Mouse (Mus musculus) midbrain, embryonic 11.5 days (tissue): ENCODE measurements around the gene Ccdc183. TPM values are rescaled to one million over a fixed set of nuclear protein-coding genes. Genes with fewer than 3 reads are reported as not detected.

Experiments used
- ATAC-seq: fragments of 200-750 bp; cut with Nextera tagmentation; 2 replicates; pipeline ENCODE4 v1.8.0; 2017; ENCODE audit warnings: moderate TSS enrichment, moderate library complexity; ENCODE audit not compliant: low FRiP score
- DNase-seq: peaks from one replicate; pipeline ENCODE4 v3.0.0; 2015; ENCODE audit warnings: low spot score; ENCODE audit errors: missing footprints
- H3K27ac ChIP-seq: fragments of 300-500 bp; sonication (generic); 2 replicates; pipeline ENCODE4 v1.5.1; 2014; ENCODE audit warnings: low read depth, low read length
- H3K27me3 ChIP-seq: fragments of 300-500 bp; sonication (generic); 2 replicates; pipeline ENCODE4 v1.6.1; 2014; ENCODE audit warnings: mild to moderate bottlenecking, low read length, moderate library complexity, mixed read lengths; ENCODE audit not compliant: control insufficient read depth, insufficient read depth
- H3K36me3 ChIP-seq: fragments of 300-500 bp; sonication (generic); 2 replicates; pipeline ENCODE4 v1.6.1; 2014; ENCODE audit warnings: mild to moderate bottlenecking, low read length, moderate library complexity, mixed read lengths; ENCODE audit not compliant: control insufficient read depth, insufficient read depth
- H3K4me1 ChIP-seq: fragments of 300-500 bp; sonication (generic); 2 replicates; pipeline ENCODE4 v1.6.1; 2014; ENCODE audit warnings: low read length; ENCODE audit not compliant: control insufficient read depth, insufficient read depth
- H3K4me2 ChIP-seq: fragments of 300-500 bp; sonication (generic); 2 replicates; pipeline ENCODE4 v1.6.1; 2014; ENCODE audit warnings: mild to moderate bottlenecking, moderate library complexity
- H3K4me3 ChIP-seq: fragments of 300-500 bp; sonication (generic); 2 replicates; pipeline ENCODE4 v1.5.1; 2014; ENCODE audit warnings: low read depth, low read length
- H3K9ac ChIP-seq: fragments of 300-500 bp; sonication (generic); 2 replicates; pipeline ENCODE4 v1.6.1; 2014; ENCODE audit warnings: low read length
- H3K9me3 ChIP-seq: fragments of 300-500 bp; sonication (generic); 2 replicates; pipeline ENCODE4 v1.6.1; 2016; ENCODE audit warnings: low read length; ENCODE audit not compliant: control insufficient read depth
- WGBS: fragments of 180-500 bp; shearing (Covaris S2); extraction: QIAGEN DNeasy Blood & Tissue Kit; methylation state at CpG from one replicate; pipeline ENCODE4 v1.1.7; 2014; 5-methylcytosine and 5-hydroxymethylcytosine counted together
- polyA plus RNA-seq: library from polyadenylated mRNA; unstranded; fragments of >200 nt; fragmentation: Nextera tagmentation; extraction: Ambion mirVana; gene quantifications from 2 replicates; pipeline ENCODE4 v1.2.1, GENCODE M21; 2014

The Ccdc183 gene
- polyA plus RNA-seq, 1 experiment from 2014 or later, result 0.25 TPM

- Histone ChIP-seq H3K27ac (no peak overlapping the region), H3K36me3 (no peaks in the 10 kb centered on the region), H3K4me1 (peaks cover 23% of the 10 kb centered on the region), H3K27me3 (peaks cover 55% of the 10 kb centered on the region), H3K9me3 (no peaks in the 10 kb centered on the region), H3K4me2 (no peak overlapping the region; the same call in 1 of the 2 replicates), H3K4me3 (no peak overlapping the region), H3K9ac (no peak overlapping the region)
- DNase-seq, result no peak
- no peak for ATAC-seq
- WGBS, result 67% methylated on average over 16 of the region's 16 CpGs
Measured at GRCm38 (mm10) chr2:25576028-25576850, 41.2 kb downstream of the Ccdc183 start.

GRCm38 (mm10) chr2:25575432-25576027, 41.9 kb downstream of the Ccdc183 start:
- ATAC-seq (no peak), DNase-seq (peak; percentile 95)
- H3K9me3 ChIP-seq, result no peaks in the 10 kb centered on the region
- H3K9ac ChIP-seq, result peak overlapping the region; percentile 57
- peak overlapping the region; percentile 49 for H3K27ac ChIP-seq
- H3K36me3 ChIP-seq, result no peaks in the 10 kb centered on the region
- H3K4me1 ChIP-seq, result peaks cover 21% of the 10 kb centered on the region
- peak overlapping the region; percentile 47 for H3K4me3 ChIP-seq
- WGBS, result 20% methylated on average over 20 of the region's 21 CpGs
- peak overlapping the region; percentile 61 for H3K4me2 ChIP-seq
- peaks cover 48% of the 10 kb centered on the region for H3K27me3 ChIP-seq

GRCm38 (mm10) chr2:25574579-25575431, 42.7 kb downstream of the Ccdc183 start, which contains the start of the genes Mamdc4 and Phpt1:
Gene Mamdc4, minus strand, starts transcription at chr2:25574845.
Gene Phpt1, minus strand, starts transcription at chr2:25575224.
- H3K4me3 ChIP-seq, result peak within 1 kb of the TSS; percentile 47
- H3K27ac ChIP-seq, result peak within 1 kb of the TSS; percentile 49
- under 1% methylated on average over 45 of the region's 45 CpGs for WGBS
- H3K9ac ChIP-seq, result peak within 1 kb of the TSS; percentile 57
- peak within 1 kb of the TSS; percentile 88 for H3K4me2 ChIP-seq
- no peaks in the 10 kb centered on the region for H3K9me3 ChIP-seq
- peak; percentile 99 for DNase-seq
- ATAC-seq, result peak; percentile 98
- peaks cover 41% of the 10 kb centered on the region for H3K27me3 ChIP-seq
- peaks cover 20% of the 10 kb centered on the region for H3K4me1 ChIP-seq
- peaks cover 1% of the 10 kb centered on the region; the same call in 1 of the 2 replicates for H3K36me3 ChIP-seq

- no peak for ATAC-seq
Measured at GRCm38 (mm10) chr2:25574136-25574535, 43.3 kb downstream of the Ccdc183 start.

GRCm38 (mm10) chr2:25573068-25573467, 44.4 kb downstream of the Ccdc183 start:
- DNase-seq (no peak), ATAC-seq (no peak)
- H3K9me3 ChIP-seq, result no peaks in the 10 kb centered on the region
- 90% methylated on average over 2 of the region's 2 CpGs for WGBS
- peaks cover 23% of the 10 kb centered on the region for H3K27me3 ChIP-seq
- H3K36me3 ChIP-seq, result peaks cover 4% of the 10 kb centered on the region; the same call in 1 of the 2 replicates
- H3K4me3 ChIP-seq, result no peak overlapping the region
- no peak overlapping the region for H3K4me2 ChIP-seq
- peaks cover 18% of the 10 kb centered on the region for H3K4me1 ChIP-seq
- no peak overlapping the region for H3K9ac ChIP-seq
- H3K27ac ChIP-seq, result no peak overlapping the region

More at GRCm38 (mm10) chr2:25574136-25574535, 43.3 kb downstream of the Ccdc183 start:
- H3K9ac ChIP-seq, result peak overlapping the region; percentile 57
- no peak for DNase-seq
- peaks cover 34% of the 10 kb centered on the region for H3K27me3 ChIP-seq
- H3K27ac ChIP-seq, result no peak overlapping the region
- peaks cover 4% of the 10 kb centered on the region; the same call in 1 of the 2 replicates for H3K36me3 ChIP-seq
- peak overlapping the region; percentile 47 for H3K4me3 ChIP-seq
- peaks cover 18% of the 10 kb centered on the region for H3K4me1 ChIP-seq
- no peaks in the 10 kb centered on the region for H3K9me3 ChIP-seq
- peak overlapping the region; percentile 88 for H3K4me2 ChIP-seq
- WGBS, result 22% methylated on average over 11 of the region's 11 CpGs

- H3K4me3 ChIP-seq, result no peak overlapping the region
- no peak overlapping the region for H3K4me2 ChIP-seq
- peaks cover 11% of the 10 kb centered on the region for H3K4me1 ChIP-seq
- peaks cover 4% of the 10 kb centered on the region; the same call in 1 of the 2 replicates for H3K36me3 ChIP-seq
- ATAC-seq, result no peak
- 90% methylated on average over 4 of the region's 4 CpGs for WGBS
- no peak for DNase-seq
- H3K9ac ChIP-seq, result no peak overlapping the region
- no peaks in the 10 kb centered on the region for H3K9me3 ChIP-seq
- peaks cover 5% of the 10 kb centered on the region for H3K27me3 ChIP-seq
- H3K27ac ChIP-seq, result no peak overlapping the region
Measured at GRCm38 (mm10) chr2:25571221-25571620, 46.3 kb downstream of the Ccdc183 start.

- 94% methylated on average over 3 of the region's 3 CpGs for WGBS
- H3K4me1 ChIP-seq, result peaks cover 5% of the 10 kb centered on the region; the same call in 1 of the 2 replicates
- peaks cover 5% of the 10 kb centered on the region for H3K36me3 ChIP-seq
- no peak overlapping the region for H3K4me2 ChIP-seq
- DNase-seq (no peak), ATAC-seq (no peak)
- no peaks in the 10 kb centered on the region for H3K9me3 ChIP-seq
- no peak overlapping the region for H3K9ac ChIP-seq
- no peak overlapping the region for H3K4me3 ChIP-seq
- H3K27ac ChIP-seq, result no peak overlapping the region
- no peaks in the 10 kb centered on the region for H3K27me3 ChIP-seq
Measured at GRCm38 (mm10) chr2:25569323-25569722, 48.2 kb downstream of the Ccdc183 start.

GRCm38 (mm10) chr2:25568473-25569019, 48.9 kb downstream of the Ccdc183 start:
- H3K27ac ChIP-seq, result no peak overlapping the region
- 88% methylated on average over 6 of the region's 6 CpGs for WGBS
- no peak for ATAC-seq

More at GRCm38 (mm10) chr2:25568473-25569019, 48.9 kb downstream of the Ccdc183 start:
- Histone ChIP-seq H3K27me3 (no peaks in the 10 kb centered on the region), H3K4me3 (no peak overlapping the region), H3K36me3 (peaks cover 6% of the 10 kb centered on the region), H3K9me3 (no peaks in the 10 kb centered on the region), H3K4me2 (no peak overlapping the region), H3K9ac (no peak overlapping the region), H3K4me1 (peaks cover 2% of the 10 kb centered on the region; the same call in 1 of the 2 replicates)
- no peak for DNase-seq
